Mouse (Mus musculus): Measurements from ENCODE around the gene Mllt1. TPM values are rescaled to one million over a fixed set of nuclear protein-coding genes. Genes with fewer than 3 reads are reported as not detected.
"Not testable (repeated sequence)": the region's sequence is repeated elsewhere in the genome, so short reads cannot be mapped to it uniquely, and the experiment has no call there.

Gene Mllt1
- polyA plus RNA-seq, 1 experiment from 2014 or later, result 64.3 TPM

- no peak overlapping the region for H3K4me3 ChIP-seq (replicated peaks; ENCODE audit: low read depth, low read length)
- ATAC-seq (ENCODE audit: low FRiP score, low TSS enrichment) (no peak), DNase-seq (no peak)
- H3K4me1 ChIP-seq (ENCODE audit: control insufficient read depth, insufficient read depth, low read length), result peaks cover 18% of the 10 kb centered on the region
- H3K9ac ChIP-seq (replicated peaks; ENCODE audit: low read length), result no peak overlapping the region
- H3K4me2 ChIP-seq (ENCODE audit: low read length), result no peak overlapping the region
- no peaks in the 10 kb centered on the region for H3K9me3 ChIP-seq (ENCODE audit: control insufficient read depth, low read length)
- no peak overlapping the region for H3K27ac ChIP-seq (replicated peaks; ENCODE audit: low read depth, low read length)
- no peaks in the 10 kb centered on the region for H3K27me3 ChIP-seq (ENCODE audit: control insufficient read depth, insufficient read depth, low read length)
- H3K36me3 ChIP-seq (ENCODE audit: control insufficient read depth, insufficient read depth, low read length), result peaks cover 18% of the 10 kb centered on the region
These were observed 6.1 kb downstream of the Mllt1 start for GRCm38 (mm10) chr17:56929101-56929500.

- Histone ChIP-seq H3K4me2 (ENCODE audit: low read length) (no peak overlapping the region), H3K9me3 (ENCODE audit: control insufficient read depth, low read length) (no peaks in the 10 kb centered on the region), H3K27me3 (ENCODE audit: control insufficient read depth, insufficient read depth, low read length) (no peaks in the 10 kb centered on the region), H3K4me3 (replicated peaks; ENCODE audit: low read depth, low read length) (no peak overlapping the region), H3K4me1 (ENCODE audit: control insufficient read depth, insufficient read depth, low read length) (no peaks in the 10 kb centered on the region), H3K36me3 (ENCODE audit: control insufficient read depth, insufficient read depth, low read length) (peaks cover 37% of the 10 kb centered on the region), H3K9ac (replicated peaks; ENCODE audit: low read length) (no peak overlapping the region), H3K27ac (replicated peaks; ENCODE audit: low read depth, low read length) (no peak overlapping the region)
- ATAC-seq (ENCODE audit: low FRiP score, low TSS enrichment), result no peak
- WGBS, result 97% methylated on average over 2 of the region's 2 CpGs
- DNase-seq, result no peak
These were observed 9.2 kb downstream of the Mllt1 start for GRCm38 (mm10) chr17:56925998-56926397.

- H3K27me3 ChIP-seq (ENCODE audit: control insufficient read depth, insufficient read depth, low read length), result no peaks in the 10 kb centered on the region
These were observed 15.5 kb downstream of the Mllt1 start for GRCm38 (mm10) chr17:56919725-56920124.

GRCm38 (mm10) chr17:56917166-56917565 is 18.0 kb downstream of the Mllt1 start:
- Histone ChIP-seq H3K36me3 (ENCODE audit: control insufficient read depth, insufficient read depth, low read length) (peaks cover 80% of the 10 kb centered on the region), H3K4me2 (ENCODE audit: low read length) (no peak overlapping the region), H3K27ac (replicated peaks; ENCODE audit: low read depth, low read length) (no peak overlapping the region), H3K4me3 (replicated peaks; ENCODE audit: low read depth, low read length) (no peak overlapping the region), H3K27me3 (ENCODE audit: control insufficient read depth, insufficient read depth, low read length) (no peaks in the 10 kb centered on the region), H3K9ac (replicated peaks; ENCODE audit: low read length) (no peak overlapping the region), H3K4me1 (ENCODE audit: control insufficient read depth, insufficient read depth, low read length) (no peaks in the 10 kb centered on the region), H3K9me3 (ENCODE audit: control insufficient read depth, low read length) (no peaks in the 10 kb centered on the region)
- ATAC-seq (ENCODE audit: low FRiP score, low TSS enrichment) (no peak), DNase-seq (no peak)
- 96% methylated on average over 2 of the region's 2 CpGs for WGBS

More at GRCm38 (mm10) chr17:56919725-56920124, 15.5 kb downstream of the Mllt1 start:
- DNase-seq, result no peak
- Histone ChIP-seq H3K4me2 (ENCODE audit: low read length) (no peak overlapping the region), H3K4me3 (replicated peaks; ENCODE audit: low read depth, low read length) (no peak overlapping the region), H3K27ac (replicated peaks; ENCODE audit: low read depth, low read length) (no peak overlapping the region), H3K4me1 (ENCODE audit: control insufficient read depth, insufficient read depth, low read length) (no peaks in the 10 kb centered on the region), H3K9ac (replicated peaks; ENCODE audit: low read length) (no peak overlapping the region), H3K36me3 (ENCODE audit: control insufficient read depth, insufficient read depth, low read length) (peaks cover 74% of the 10 kb centered on the region), H3K9me3 (ENCODE audit: control insufficient read depth, low read length) (no peaks in the 10 kb centered on the region)
- WGBS, result 90% methylated on average over 3 of the region's 3 CpGs
- no peak for ATAC-seq (ENCODE audit: low FRiP score, low TSS enrichment)

GRCm38 (mm10) chr17:56913444-56913843 is 21.8 kb downstream of the Mllt1 start:
- Histone ChIP-seq H3K27ac (replicated peaks; ENCODE audit: low read depth, low read length) (no peak overlapping the region), H3K27me3 (ENCODE audit: control insufficient read depth, insufficient read depth, low read length) (no peaks in the 10 kb centered on the region), H3K4me1 (ENCODE audit: control insufficient read depth, insufficient read depth, low read length) (no peaks in the 10 kb centered on the region), H3K36me3 (ENCODE audit: control insufficient read depth, insufficient read depth, low read length) (peaks cover 74% of the 10 kb centered on the region), H3K4me3 (replicated peaks; ENCODE audit: low read depth, low read length) (no peak overlapping the region), H3K9me3 (ENCODE audit: control insufficient read depth, low read length) (no peaks in the 10 kb centered on the region), H3K4me2 (ENCODE audit: low read length) (no peak overlapping the region), H3K9ac (replicated peaks; ENCODE audit: low read length) (no peak overlapping the region)
- no peak for ATAC-seq (ENCODE audit: low FRiP score, low TSS enrichment)
- no peak for DNase-seq

GRCm38 (mm10) chr17:56913023-56913422 is 22.2 kb downstream of the Mllt1 start:
- H3K36me3 ChIP-seq (ENCODE audit: control insufficient read depth, insufficient read depth, low read length), result peaks cover 77% of the 10 kb centered on the region
- no peak overlapping the region for H3K9ac ChIP-seq (replicated peaks; ENCODE audit: low read length)
- no peak overlapping the region for H3K4me3 ChIP-seq (replicated peaks; ENCODE audit: low read depth, low read length)
- WGBS, result 96% methylated on average over 3 of the region's 3 CpGs
- ATAC-seq (ENCODE audit: low FRiP score, low TSS enrichment) (no peak), DNase-seq (no peak)
- H3K27ac ChIP-seq (replicated peaks; ENCODE audit: low read depth, low read length), result no peak overlapping the region
- H3K4me1 ChIP-seq (ENCODE audit: control insufficient read depth, insufficient read depth, low read length), result no peaks in the 10 kb centered on the region
- no peak overlapping the region for H3K4me2 ChIP-seq (ENCODE audit: low read length)
- no peaks in the 10 kb centered on the region for H3K9me3 ChIP-seq (ENCODE audit: control insufficient read depth, low read length)
- H3K27me3 ChIP-seq (ENCODE audit: control insufficient read depth, insufficient read depth, low read length), result no peaks in the 10 kb centered on the region

- not testable (repeated sequence) for H3K4me1 ChIP-seq (ENCODE audit: control insufficient read depth, insufficient read depth, low read length); ATAC-seq (ENCODE audit: low FRiP score, low TSS enrichment); DNase-seq; H3K27me3 ChIP-seq (ENCODE audit: control insufficient read depth, insufficient read depth, low read length); H3K9ac ChIP-seq (replicated peaks; ENCODE audit: low read length); H3K27ac ChIP-seq (replicated peaks; ENCODE audit: low read depth, low read length); H3K9me3 ChIP-seq (ENCODE audit: control insufficient read depth, low read length); H3K4me2 ChIP-seq (ENCODE audit: low read length); H3K4me3 ChIP-seq (replicated peaks; ENCODE audit: low read depth, low read length)
- peaks cover 70% of the 10 kb centered on the region for H3K36me3 ChIP-seq (ENCODE audit: control insufficient read depth, insufficient read depth, low read length)
- WGBS, result 87% methylated on average over 2 of the region's 2 CpGs
These were observed 25.5 kb downstream of the Mllt1 start for GRCm38 (mm10) chr17:56909764-56910163.

GRCm38 (mm10) chr17:56907887-56908286 is 27.3 kb downstream of the Mllt1 start:
- Histone ChIP-seq H3K4me3 (replicated peaks; ENCODE audit: low read depth, low read length) (no peak overlapping the region), H3K4me1 (ENCODE audit: control insufficient read depth, insufficient read depth, low read length) (no peaks in the 10 kb centered on the region), H3K27me3 (ENCODE audit: control insufficient read depth, insufficient read depth, low read length) (no peaks in the 10 kb centered on the region), H3K36me3 (ENCODE audit: control insufficient read depth, insufficient read depth, low read length) (peaks cover 73% of the 10 kb centered on the region), H3K9ac (replicated peaks; ENCODE audit: low read length) (no peak overlapping the region), H3K9me3 (ENCODE audit: control insufficient read depth, low read length) (no peaks in the 10 kb centered on the region), H3K4me2 (ENCODE audit: low read length) (no peak overlapping the region), H3K27ac (replicated peaks; ENCODE audit: low read depth, low read length) (no peak overlapping the region)
- ATAC-seq (ENCODE audit: low FRiP score, low TSS enrichment) (no peak), DNase-seq (no peak)
- WGBS, result 87% methylated on average over 9 of the region's 9 CpGs

GRCm38 (mm10) chr17:56907096-56907495 is 28.1 kb downstream of the Mllt1 start:
- WGBS, result 90% methylated on average over 5 of the region's 5 CpGs
- H3K4me2 ChIP-seq (ENCODE audit: low read length), result no peak overlapping the region
- H3K9me3 ChIP-seq (ENCODE audit: control insufficient read depth, low read length), result no peaks in the 10 kb centered on the region
- H3K9ac ChIP-seq (replicated peaks; ENCODE audit: low read length), result no peak overlapping the region
- peaks cover 74% of the 10 kb centered on the region for H3K36me3 ChIP-seq (ENCODE audit: control insufficient read depth, insufficient read depth, low read length)
- no peak overlapping the region for H3K27ac ChIP-seq (replicated peaks; ENCODE audit: low read depth, low read length)
- no peak overlapping the region for H3K4me3 ChIP-seq (replicated peaks; ENCODE audit: low read depth, low read length)
- DNase-seq (no peak), ATAC-seq (ENCODE audit: low FRiP score, low TSS enrichment) (no peak)
- no peaks in the 10 kb centered on the region for H3K27me3 ChIP-seq (ENCODE audit: control insufficient read depth, insufficient read depth, low read length)
- H3K4me1 ChIP-seq (ENCODE audit: control insufficient read depth, insufficient read depth, low read length), result no peaks in the 10 kb centered on the region

Data from midbrain, embryonic 14.5 days (tissue).